Mouse (Mus musculus) frontal cortex, adult 2 months (tissue): ENCODE measurements around the gene Gm10663. TPM values are rescaled to one million over a fixed set of nuclear protein-coding genes. Genes with fewer than 3 reads are reported as not detected.

Experiments used
- DNase-seq, 2 experiments: peaks; one replicate each; pipeline ENCODE4 v3.0.0; 2022; ENCODE audit warnings: low spot score in 1 of 2; ENCODE audit errors: extremely low spot score in 1 of 2
- polyA plus RNA-seq: library from polyadenylated mRNA; depleted of rRNA; stranded (reverse); fragments of >200 nt; gene quantifications from 2 replicates; pipeline ENCODE4 v1.2.3, GENCODE M21; 2012; rRNA removed

Gene Gm10663
- polyA plus RNA-seq, 1 experiment: not detected

DNA sequence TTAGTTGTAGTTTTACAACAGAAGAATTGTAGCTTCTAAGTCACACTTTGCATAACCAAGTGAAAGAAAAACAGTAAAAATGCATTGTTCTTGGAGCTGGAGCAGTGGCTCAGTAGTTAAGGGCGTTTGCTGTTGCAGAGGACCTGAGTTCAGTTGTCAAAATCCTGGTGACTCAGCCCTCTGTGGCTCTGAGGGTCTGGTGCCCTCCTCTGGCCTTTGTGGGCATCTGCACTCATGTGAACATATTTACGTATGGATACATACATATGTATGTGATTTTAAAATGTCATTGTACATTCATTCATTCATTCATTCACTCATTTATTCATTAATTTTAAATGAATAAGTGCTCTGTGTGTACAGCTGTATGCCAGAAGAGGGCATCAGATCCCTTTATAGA is 10.8 kb downstream of the Gm10663 start:
- DNase-seq: no peak

DNA sequence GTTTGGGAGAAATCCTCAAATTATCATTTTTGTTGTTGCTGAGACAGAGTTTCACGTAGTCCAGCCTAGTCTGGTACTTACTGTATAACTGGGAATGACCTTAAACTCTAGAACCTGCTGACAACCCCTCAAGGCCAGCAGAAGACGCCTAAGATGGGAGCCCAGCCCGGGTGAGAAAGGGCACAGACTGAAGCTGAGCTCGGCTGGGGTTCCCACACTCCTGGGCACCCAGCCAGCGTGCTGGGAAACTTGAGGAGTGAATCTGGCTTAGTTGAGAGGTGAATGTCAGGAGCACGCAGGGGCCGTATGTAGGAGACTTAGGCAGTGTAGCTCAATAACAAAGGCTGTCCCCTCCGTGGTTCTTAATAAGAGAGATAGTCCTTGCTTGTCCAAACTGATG is 12.9 kb downstream of the Gm10663 start:
- DNase-seq: no peak

DNA sequence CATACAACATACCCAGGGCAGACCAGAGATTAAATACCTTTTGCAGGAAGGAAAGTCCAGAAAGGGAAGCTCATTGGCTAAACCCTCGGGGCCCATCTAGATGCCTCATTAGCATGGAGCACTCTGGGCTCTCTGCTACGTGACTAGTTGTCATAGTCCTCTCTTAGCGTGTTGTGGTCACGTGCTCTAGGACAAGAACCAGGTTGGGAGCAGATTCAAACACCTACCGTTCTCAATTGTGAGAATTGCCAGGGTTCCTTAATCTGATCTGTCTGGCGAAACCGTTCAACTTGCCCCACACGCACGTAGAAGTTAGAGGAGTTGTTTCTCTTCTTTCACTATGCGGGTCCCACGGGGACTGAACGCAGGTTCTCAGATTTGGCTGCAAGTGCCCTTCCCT is 13.3 kb downstream of the Gm10663 start:
- DNase-seq: no peak

DNA sequence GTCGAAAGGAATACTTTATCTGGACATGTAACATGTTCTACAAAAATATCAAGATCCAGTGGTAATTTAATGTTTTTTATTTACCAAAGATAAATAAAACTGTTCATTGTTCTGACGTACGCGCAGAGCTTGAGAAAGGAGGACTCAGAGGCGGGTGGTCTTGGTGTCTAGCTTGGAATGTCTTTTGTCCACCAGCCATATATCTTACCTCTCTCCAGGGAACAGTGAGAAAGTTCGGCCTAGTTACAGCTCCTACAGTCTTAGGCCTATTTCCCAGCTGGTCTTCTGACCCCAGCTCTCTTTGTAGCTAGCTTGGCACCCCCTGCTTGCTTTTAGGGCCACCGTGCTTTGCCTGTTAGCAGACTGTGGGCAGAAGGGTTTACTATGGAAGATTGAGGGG is 14.9 kb downstream of the Gm10663 start:
- no peak for DNase-seq

DNA sequence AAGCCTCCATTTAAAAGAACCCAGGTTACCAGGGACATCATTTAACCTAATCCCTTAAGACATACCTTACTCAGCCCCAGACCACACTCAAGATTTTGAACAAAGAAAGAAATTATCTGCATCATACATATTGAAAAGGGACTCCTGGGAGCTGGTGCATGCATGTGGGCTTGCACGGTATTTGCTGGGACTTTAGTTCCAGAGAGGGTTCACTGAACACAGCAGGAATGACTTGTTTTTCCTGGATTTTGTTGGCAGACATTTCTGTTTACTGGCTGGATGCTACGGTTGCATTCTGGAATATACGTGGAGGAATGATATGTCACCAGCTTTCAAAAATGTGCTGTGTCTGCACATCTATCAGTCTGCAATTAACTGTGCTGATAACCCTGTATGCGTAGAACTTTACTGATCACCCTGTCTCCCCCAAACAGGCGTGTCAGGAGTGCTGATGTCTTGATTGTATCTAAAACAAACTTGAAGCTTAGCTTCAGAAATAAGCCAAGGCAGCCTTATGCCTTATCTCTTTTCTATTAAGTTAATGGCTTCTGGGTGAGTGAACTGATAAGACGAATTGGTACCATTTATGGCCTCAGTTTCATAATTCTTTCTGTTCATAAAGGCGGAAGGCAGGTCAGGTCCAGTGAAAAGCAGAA is 23.1 kb downstream of the Gm10663 start:
- DNase-seq: no peak

DNA sequence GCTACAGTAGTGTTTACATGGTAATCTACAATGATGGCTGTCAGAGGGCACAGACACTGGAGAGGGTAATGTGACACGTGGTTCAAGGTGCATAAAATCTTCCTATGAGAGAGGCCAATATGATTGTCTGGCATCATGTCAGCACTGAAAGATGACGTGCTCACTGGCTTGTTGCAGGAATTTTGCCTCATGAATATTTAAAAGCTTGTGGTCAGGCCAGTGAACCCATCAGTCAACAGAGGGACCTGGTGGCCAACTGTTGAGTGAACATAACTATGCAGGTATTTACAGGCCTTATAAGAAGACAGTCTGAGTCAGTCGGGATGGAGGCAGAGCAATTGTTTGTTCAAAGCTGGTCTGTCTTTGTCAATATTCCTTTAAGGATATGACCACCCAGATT is 24.9 kb downstream of the Gm10663 start:
- DNase-seq: no peak

DNA sequence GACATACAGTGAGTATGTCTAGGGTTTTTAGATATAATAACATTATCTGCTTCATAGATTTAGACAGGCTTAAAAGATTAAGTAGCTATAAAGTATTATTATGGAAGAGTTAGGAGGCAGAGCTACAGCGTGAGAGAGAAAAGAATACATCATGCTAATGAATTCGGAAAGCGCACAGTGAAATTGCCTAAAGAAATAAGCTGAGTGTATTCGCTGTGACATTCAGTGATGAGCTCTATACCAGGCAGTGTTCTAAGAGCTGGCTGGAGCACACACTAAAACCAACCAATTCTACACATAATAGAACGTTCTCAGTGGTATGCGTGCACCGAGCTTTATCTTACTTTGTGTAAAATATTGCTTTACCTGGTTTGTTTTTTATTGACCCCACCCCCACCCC is 28.8 kb downstream of the Gm10663 start:
- DNase-seq: no peak

DNA sequence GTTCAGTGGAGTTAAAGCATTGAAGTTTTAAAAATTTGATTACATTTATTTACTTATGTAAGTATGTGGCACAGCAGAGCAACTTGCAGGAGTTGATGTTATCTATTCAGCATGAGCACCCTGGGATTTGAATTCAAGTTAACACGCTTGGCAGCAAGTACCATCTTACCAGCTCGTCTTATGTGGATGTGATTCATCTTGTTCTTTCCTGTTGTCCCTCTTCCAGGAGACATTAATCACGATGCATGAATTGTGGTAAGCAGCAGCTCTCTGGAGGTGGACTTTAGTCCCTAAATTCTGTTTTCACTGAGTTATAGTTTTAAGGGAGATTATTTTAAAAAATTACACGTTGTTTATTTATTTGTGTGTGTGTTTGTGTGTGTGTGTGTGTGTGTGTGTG is 29.2 kb downstream of the Gm10663 start:
- peak in 1 of 2 experiments; percentile 4 for DNase-seq

DNA sequence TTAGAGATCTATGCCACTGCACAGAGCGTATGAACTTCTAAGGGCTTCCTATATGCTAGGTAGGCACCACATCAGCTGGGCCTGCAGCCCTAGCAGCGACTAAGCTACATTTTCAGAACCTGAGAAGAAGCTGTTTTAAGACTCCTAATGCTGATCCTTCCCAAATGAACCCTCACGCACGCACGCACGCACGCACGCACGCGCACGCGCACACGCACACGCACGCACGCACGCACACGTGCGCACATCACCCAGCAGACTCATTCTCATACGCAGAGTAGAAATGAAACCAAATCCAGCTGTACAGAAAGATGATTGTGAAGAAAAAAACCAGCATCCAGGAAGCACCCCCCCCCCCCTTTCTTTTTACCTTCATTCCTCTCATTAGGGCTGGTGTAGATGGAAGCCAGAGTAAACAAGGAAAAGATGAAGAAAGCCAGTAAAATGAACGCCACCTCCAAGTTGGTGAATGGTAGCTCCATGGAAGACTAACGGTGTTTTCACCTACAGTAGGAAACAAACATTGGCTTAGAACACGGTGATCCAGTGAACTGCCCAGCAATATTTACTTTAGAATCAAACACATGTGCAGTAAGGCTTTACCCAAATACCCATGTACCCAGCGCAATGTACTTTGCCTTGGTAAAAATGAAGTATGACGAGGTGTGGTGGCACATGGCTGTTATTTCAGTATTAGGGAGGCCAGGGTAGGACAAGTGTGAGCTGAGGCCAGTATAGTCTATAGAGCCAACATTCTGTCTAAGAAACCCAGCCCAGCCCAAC is 33.3 kb downstream of the Gm10663 start:
- DNase-seq: no peak

DNA sequence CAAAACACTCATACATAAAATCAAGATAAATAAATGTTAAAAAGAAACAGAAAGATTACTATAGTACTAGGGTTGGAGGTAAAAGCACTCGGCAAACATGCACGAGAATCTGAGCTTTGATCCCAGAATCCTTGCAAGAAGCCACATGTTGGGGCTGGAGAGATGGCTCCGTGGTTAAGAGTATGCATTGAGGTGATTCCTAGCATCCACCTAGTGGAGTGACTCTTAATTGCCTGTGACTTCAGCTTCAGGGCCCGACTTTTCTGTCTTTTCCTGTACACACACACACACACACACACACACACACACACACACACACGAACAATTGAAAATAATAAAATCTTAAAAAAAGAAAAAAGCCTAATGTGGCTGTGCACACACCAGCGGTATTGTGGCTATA is 34.1 kb downstream of the Gm10663 start:
- DNase-seq: no peak

DNA sequence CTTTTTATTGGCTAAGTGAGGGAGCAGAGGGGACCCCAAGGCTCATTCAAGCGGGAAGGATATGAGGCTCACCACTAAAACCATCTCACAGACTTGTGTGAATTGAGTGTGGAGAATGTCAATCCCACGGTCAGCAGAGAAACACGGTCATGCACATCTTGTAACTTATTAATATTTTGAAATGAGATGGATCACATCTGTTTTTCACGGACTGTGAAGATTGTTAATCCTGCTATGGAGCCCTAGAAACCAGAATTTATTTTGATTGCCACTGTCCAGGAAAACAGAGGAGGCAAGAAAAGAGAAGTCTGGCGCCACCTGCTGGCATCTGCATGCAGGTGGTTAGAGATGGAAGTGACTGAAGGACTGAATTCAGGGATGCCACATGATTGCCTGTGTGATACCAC is 35.5 kb downstream of the Gm10663 start:
- DNase-seq: peak; percentile 14 to 85

DNA sequence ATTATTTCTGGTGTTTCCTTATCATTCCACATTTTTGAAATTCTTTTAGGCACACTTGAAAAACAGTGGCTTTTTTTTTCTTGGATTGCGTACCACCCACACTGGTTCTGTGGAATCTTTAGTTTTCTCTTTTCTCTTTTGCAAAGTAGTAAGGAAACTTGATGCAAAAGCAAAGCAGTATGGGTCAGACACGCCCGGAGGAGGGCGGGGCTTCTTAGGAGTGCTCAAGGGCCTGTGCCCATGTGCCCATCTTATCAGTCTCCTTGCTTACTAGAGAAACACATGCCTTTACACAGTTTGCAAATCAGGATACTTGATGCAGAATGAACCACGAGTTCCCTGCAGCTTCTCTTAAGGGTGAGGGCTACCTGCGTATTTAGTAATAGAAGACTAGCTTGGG is 37.3 kb downstream of the Gm10663 start:
- DNase-seq: no peak

DNA sequence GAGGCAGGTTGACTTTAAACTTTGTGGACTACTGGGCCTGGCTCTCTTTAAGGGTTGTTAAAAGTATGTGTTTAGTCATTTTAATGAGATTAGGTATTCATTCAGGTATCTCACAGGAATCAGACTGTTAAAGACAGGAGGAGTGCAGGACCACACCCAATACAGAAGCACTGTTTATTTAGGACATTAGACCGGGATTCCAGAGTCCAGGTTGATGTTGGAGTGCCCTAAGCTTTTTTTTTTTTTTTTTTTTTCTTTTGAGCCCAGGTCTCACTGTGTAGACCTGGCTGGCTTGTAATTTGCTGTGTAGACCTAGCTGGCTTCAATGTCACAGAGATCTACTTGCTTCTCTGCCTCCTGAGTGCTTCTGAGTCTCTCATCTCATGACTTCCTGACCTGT is 51.2 kb downstream of the Gm10663 start:
- DNase-seq: no peak

DNA sequence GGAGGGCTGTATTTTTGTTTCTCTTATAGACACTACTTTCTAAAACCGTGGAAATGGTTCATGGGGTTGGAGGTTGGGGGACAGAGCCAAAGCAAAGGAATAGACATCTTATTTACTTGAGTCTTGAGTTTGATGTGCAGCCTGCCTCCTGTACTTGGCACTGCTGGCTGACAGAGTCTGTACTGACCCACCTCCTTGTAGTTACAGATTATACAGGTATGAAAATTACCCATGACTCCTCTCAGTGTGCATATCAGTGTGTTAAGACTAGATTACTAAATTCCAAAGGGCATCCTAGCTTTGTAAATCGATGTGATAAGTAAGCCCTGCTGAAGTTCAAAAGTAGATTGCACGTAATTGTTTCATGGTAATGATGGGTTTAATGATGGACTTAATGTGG is 51.6 kb downstream of the Gm10663 start:
- no peak for DNase-seq

Other genes with a start within 250 kb of the Gm10663 start
- gene Klhl2, start 225.0 kb upstream of the Gm10663 start, polyA plus RNA-seq: 107 and 113 TPM in 2 replicates
- gene Tmem192, start 127.8 kb upstream of the Gm10663 start, polyA plus RNA-seq: 26.3 and 31.2 TPM in 2 replicates
- gene Trim75, start 87.2 kb upstream of the Gm10663 start, polyA plus RNA-seq: not detected in 2 replicates
- not detected in 2 replicates for gene Trim61, start 56.5 kb upstream of the Gm10663 start, polyA plus RNA-seq
- gene Trim60, start 56.4 kb upstream of the Gm10663 start, polyA plus RNA-seq: not detected in 2 replicates
- gene Apela, start 37.7 kb upstream of the Gm10663 start, polyA plus RNA-seq: 0.23 and 0.34 TPM in 2 replicates
- gene BC030870, start 54.5 kb downstream of the Gm10663 start, polyA plus RNA-seq: not detected in 2 replicates